Mouse (Mus musculus): ENCODE measurements at regions not wholly inside any gene's neighbourhood (a gene's known extent, or its start where the extent isn't known, plus 50 kb on each side); places are given as distances from the start of the nearest gene placed in this dataset.

DNA sequence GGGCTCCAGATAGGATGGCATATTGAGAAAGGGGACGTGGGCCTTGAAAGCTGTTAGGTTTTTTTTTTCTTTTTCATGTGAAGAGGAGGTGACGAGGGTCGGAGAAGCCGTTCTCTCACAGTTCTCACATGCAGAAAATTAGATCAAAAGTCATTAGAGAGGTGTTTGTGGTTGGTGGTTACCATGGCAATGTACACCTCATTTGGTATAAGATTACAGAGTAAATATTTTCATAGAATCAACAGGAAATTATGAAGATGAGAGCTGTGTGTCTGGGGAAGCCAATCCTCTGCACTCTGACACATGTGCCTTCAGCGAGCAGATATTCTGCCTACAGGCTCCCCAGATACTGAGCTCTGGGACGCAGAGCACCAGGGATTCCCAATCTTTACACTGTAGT is 232.5 kb downstream of the 3110018I06Rik start:
- TF ChIP-seq CTCF (IDR thresholded peaks at IDR 0.05; ENCODE audit: low read depth) (no peak), EP300 (optimal IDR thresholded peaks at IDR 0.05) (no peak)

Data from stomach, postnatal 0 days (tissue).